Mouse (Mus musculus) lung, adult 2 months (tissue): ENCODE measurements around the gene Slc45a1.

ENCODE experiments used
- CTCF ChIP-seq: fragments of 200-500 bp; IDR thresholded peaks from 2 replicates; pipeline ENCODE4 v1.5.1; 2011; ENCODE audit warnings: mild to moderate bottlenecking, low read length, control low read depth; ENCODE audit not compliant: insufficient read depth
- POLR2A ChIP-seq: fragments of 200-500 bp; IDR thresholded peaks from 2 replicates; pipeline ENCODE4 v1.6.1; 2011; ENCODE audit warnings: low read depth, mild to moderate bottlenecking, control low read depth, low read length, borderline replicate concordance; ENCODE audit errors: extremely low read depth

DNA sequence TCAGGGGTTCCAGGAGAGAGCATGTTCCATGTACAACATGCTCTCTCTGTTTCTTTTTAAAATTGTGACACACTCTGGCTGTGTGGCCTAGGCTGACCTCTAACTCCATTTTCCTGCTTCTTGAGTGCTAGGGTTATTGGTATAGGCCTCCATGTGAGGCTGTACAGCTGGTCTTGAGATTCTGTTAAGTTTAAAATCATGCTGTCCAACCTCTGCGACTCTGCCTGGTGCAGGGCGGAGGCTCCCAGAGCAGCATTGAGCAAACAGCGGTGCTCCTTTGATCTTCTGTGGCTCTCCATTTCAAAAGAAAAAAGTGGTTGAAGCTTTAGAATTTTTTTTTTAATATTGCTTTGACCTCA is 68.2 kb downstream of the Slc45a1 start:
- TF ChIP-seq CTCF (no peak), POLR2A (no peak)
